Mouse (Mus musculus): Measurements from ENCODE around the gene Daam1. TPM values are rescaled to one million over a fixed set of nuclear protein-coding genes. Genes with fewer than 3 reads are reported as not detected.

Daam1 gene
- polyA plus RNA-seq (2016; fragmentation: Nextera tagmentation; extraction: Ambion mirVana), result 17.0 and 18.2 TPM in 2 replicates

DNA sequence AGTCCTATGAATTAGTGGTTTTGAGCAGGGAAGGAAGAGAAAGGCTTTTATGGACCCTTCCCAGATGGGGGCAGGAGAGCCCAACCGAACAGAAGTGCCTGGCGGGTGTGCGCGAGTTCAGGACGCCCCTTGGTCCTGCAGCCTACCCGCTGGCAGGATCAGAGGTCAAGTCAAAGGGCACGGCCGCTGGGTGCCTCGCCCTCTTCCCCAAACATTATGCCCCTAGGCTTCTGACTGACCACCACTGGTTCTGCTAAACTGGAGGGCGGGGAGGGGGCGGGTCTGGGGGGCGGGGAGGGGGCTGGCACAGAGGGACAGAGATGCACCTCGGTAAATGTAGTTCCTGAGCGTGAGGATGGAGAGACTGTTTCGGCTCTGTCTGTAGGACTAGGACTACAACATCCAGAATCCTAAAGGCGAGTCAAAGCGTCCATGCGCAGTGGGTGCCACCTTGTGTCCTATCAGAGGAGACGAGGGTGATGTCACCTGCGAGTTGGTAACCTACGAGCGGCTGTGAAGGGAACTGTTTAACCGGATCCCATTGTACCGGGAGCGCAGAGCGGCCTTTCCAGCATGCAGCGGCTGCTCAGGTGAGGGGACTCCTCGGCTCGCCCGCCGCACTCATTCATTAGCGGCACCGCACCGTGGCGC lies at the start of gene Daam1:
TSS of gene Daam1 (plus strand) at position 472 of the 651 bp plus-strand sequence.
- ATAC-seq (ENCODE audit: low FRiP score), result peak; percentile 100
- Histone ChIP-seq H3K4me2 (peak within 1 kb of the TSS; percentile 78), H3K27me3 (peaks cover 9% of the 10 kb centered on the region; the same call in 1 of the 2 replicates), H3K4me3 (replicated peaks) (peak within 1 kb of the TSS; percentile 83), H3K9ac (peak within 1 kb of the TSS; percentile 92), H3K4me1 (peaks cover 28% of the 10 kb centered on the region), H3K36me3 (replicated peaks) (no peaks in the 10 kb centered on the region), H3K9me3 (no peaks in the 10 kb centered on the region), H3K27ac (peak within 1 kb of the TSS; percentile 97)
- under 1% methylated on average over 35 of the region's 35 CpGs for WGBS

DNA sequence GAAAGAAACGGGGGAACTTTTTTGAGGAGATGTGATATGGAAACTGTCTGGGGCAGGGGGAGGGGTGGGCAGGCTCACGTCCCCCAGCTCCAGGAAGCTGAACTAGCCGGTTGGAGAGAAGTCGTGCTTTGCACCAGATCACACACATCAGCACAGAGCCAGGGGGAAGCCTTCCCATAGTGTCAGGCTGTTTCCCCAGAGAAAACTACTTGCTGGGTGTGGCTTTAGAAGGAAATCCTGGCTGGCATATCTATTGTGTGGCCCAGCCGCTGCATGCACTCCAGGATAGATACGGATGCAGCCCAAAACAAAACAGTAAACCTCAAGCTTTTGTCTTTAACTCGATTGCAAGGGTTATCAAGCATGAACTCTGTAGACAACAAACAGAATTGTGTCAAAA lies 49.7 kb upstream of the Daam1 start:
- ATAC-seq (ENCODE audit: low FRiP score), result no peak
- Histone ChIP-seq H3K36me3 (replicated peaks) (no peaks in the 10 kb centered on the region), H3K4me3 (replicated peaks) (no peak overlapping the region), H3K4me2 (no peak overlapping the region), H3K4me1 (peaks cover 7% of the 10 kb centered on the region; the same call in 1 of the 2 replicates), H3K9ac (no peak overlapping the region), H3K9me3 (no peaks in the 10 kb centered on the region), H3K27ac (no peak overlapping the region), H3K27me3 (no peaks in the 10 kb centered on the region)
- 67% methylated on average over 7 of the region's 7 CpGs for WGBS

DNA sequence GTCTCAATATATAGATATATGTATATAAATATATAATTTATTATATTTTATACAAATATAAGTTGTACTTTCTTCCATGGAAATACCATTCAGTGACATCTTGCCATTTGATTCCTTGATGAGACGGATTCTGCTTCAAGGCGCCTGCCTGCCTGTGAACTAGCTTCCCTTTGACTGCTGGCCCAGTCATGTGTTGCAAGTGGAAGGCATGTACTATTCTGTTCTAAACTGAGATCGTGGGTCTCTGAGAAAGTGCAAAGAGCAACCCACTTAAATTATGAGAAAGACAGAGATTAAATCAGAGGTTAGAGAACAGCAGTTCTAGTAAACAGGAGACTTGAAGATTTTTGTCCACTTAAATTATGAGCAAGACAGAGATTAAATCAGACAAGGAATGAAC lies 46.9 kb upstream of the Daam1 start:
- Histone ChIP-seq H3K27me3 (no peaks in the 10 kb centered on the region), H3K9me3 (no peaks in the 10 kb centered on the region), H3K4me3 (replicated peaks) (no peak overlapping the region), H3K4me1 (no peaks in the 10 kb centered on the region), H3K27ac (no peak overlapping the region), H3K4me2 (no peak overlapping the region), H3K9ac (no peak overlapping the region), H3K36me3 (replicated peaks) (no peaks in the 10 kb centered on the region)
- ATAC-seq (ENCODE audit: low FRiP score), result no peak
- 79% methylated on average over 3 of the region's 3 CpGs for WGBS

DNA sequence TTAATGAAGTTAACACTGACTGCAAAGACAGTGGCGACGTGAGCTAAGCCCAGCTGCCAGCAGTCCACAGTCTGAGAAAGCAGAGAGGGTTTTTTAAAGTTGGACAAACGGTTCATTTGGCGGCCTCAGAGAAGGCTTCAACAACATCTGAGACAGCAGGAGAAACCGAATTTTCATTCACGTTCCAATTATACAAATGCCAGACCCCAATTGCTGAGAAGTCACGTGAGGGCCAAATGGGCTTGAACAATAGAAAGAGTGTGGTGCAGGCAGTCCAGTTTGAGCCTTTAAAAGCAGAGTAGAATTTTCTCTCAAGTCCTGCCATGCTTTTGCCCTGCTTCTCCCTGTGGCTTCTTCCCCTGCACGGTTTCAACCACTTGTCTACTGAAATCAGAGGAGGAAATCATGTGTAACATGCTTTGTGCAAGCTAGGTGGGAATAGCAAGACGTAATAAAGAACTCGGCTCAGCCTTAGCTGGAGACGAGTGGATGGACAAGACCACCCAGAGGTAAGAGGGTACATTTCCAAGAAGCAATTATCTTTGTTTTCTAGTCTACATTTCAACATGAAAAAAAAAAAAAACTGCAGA lies 46.1 kb upstream of the Daam1 start:
- Histone ChIP-seq H3K4me1 (no peaks in the 10 kb centered on the region), H3K4me3 (replicated peaks) (no peak overlapping the region), H3K9ac (no peak overlapping the region), H3K27ac (no peak overlapping the region), H3K27me3 (no peaks in the 10 kb centered on the region), H3K36me3 (replicated peaks) (no peaks in the 10 kb centered on the region), H3K9me3 (no peaks in the 10 kb centered on the region), H3K4me2 (no peak overlapping the region)
- 40% methylated on average over 11 of the region's 11 CpGs for WGBS
- no peak for ATAC-seq (ENCODE audit: low FRiP score)

- Histone ChIP-seq H3K4me3 (replicated peaks) (no peak overlapping the region), H3K4me1 (no peaks in the 10 kb centered on the region), H3K36me3 (replicated peaks) (no peaks in the 10 kb centered on the region), H3K4me2 (no peak overlapping the region), H3K27ac (no peak overlapping the region), H3K9ac (no peak overlapping the region), H3K9me3 (no peaks in the 10 kb centered on the region), H3K27me3 (no peaks in the 10 kb centered on the region)
- ATAC-seq (ENCODE audit: low FRiP score), result no peak
Observed at GRCm38 (mm10) chr12:71786521-71786920, 44.4 kb upstream of the Daam1 start.

- no peaks in the 10 kb centered on the region for H3K27me3 ChIP-seq
- no peak overlapping the region for H3K4me3 ChIP-seq (replicated peaks)
- H3K27ac ChIP-seq, result no peak overlapping the region
- no peaks in the 10 kb centered on the region for H3K4me1 ChIP-seq
- H3K36me3 ChIP-seq (replicated peaks), result no peaks in the 10 kb centered on the region
- no peak overlapping the region for H3K9ac ChIP-seq
- H3K9me3 ChIP-seq, result no peaks in the 10 kb centered on the region
- WGBS, result 87% methylated on average over 4 of the region's 4 CpGs
- no peak overlapping the region for H3K4me2 ChIP-seq
- ATAC-seq (ENCODE audit: low FRiP score), result no peak
Observed at GRCm38 (mm10) chr12:71788791-71789190, 42.1 kb upstream of the Daam1 start.

GRCm38 (mm10) chr12:71790581-71790980 lies 40.3 kb upstream of the Daam1 start:
- H3K4me2 ChIP-seq, result no peak overlapping the region
- H3K9ac ChIP-seq, result no peak overlapping the region
- no peaks in the 10 kb centered on the region for H3K36me3 ChIP-seq (replicated peaks)
- ATAC-seq (ENCODE audit: low FRiP score), result no peak
- 94% methylated on average over 1 of the region's 1 CpGs for WGBS
- no peaks in the 10 kb centered on the region for H3K9me3 ChIP-seq
- H3K4me3 ChIP-seq (replicated peaks), result no peak overlapping the region
- H3K27me3 ChIP-seq, result peaks cover 3% of the 10 kb centered on the region; the same call in 1 of the 2 replicates
- no peaks in the 10 kb centered on the region for H3K4me1 ChIP-seq
- no peak overlapping the region for H3K27ac ChIP-seq

- Histone ChIP-seq H3K27ac (no peak overlapping the region), H3K4me2 (no peak overlapping the region), H3K36me3 (replicated peaks) (no peaks in the 10 kb centered on the region), H3K9ac (no peak overlapping the region), H3K4me1 (peaks cover 8% of the 10 kb centered on the region), H3K9me3 (no peaks in the 10 kb centered on the region), H3K4me3 (replicated peaks) (no peak overlapping the region), H3K27me3 (peaks cover 3% of the 10 kb centered on the region; the same call in 1 of the 2 replicates)
- WGBS, result 74% methylated on average over 2 of the region's 2 CpGs
- no peak for ATAC-seq (ENCODE audit: low FRiP score)
Observed at GRCm38 (mm10) chr12:71793114-71793513, 37.8 kb upstream of the Daam1 start.

- Histone ChIP-seq H3K9me3 (no peaks in the 10 kb centered on the region), H3K27ac (no peak overlapping the region), H3K4me2 (no peak overlapping the region), H3K36me3 (replicated peaks) (no peaks in the 10 kb centered on the region), H3K4me1 (peaks cover 8% of the 10 kb centered on the region), H3K4me3 (replicated peaks) (no peak overlapping the region), H3K27me3 (peaks cover 3% of the 10 kb centered on the region; the same call in 1 of the 2 replicates), H3K9ac (no peak overlapping the region)
- 73% methylated on average over 4 of the region's 4 CpGs for WGBS
- ATAC-seq (ENCODE audit: low FRiP score), result no peak
Observed at GRCm38 (mm10) chr12:71795626-71796025, 35.3 kb upstream of the Daam1 start.

DNA sequence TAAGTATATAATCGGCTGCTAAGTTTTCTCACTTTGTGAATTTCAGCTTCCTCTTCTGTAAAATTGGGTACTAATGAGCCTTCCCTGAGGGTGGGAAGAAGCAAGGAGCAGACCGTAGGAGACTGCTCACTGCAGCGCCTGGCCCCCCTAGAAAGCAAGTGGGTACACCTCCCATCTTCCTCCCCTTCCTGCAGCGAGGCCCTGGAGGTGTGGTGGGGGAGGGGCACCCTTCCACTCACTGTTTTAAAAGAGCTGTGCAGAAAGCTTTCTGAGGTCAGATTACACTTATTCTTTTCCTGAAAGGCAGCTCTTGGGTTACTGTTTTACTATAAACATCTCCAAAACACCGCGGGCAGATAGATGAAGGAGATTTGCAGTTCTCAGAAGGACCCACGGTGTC lies 34.4 kb upstream of the Daam1 start:
- Histone ChIP-seq H3K36me3 (replicated peaks) (no peaks in the 10 kb centered on the region), H3K9me3 (no peaks in the 10 kb centered on the region), H3K27ac (no peak overlapping the region), H3K4me1 (peaks cover 8% of the 10 kb centered on the region), H3K27me3 (peaks cover 3% of the 10 kb centered on the region; the same call in 1 of the 2 replicates), H3K4me2 (no peak overlapping the region), H3K4me3 (replicated peaks) (no peak overlapping the region), H3K9ac (no peak overlapping the region)
- ATAC-seq (ENCODE audit: low FRiP score), result no peak
- WGBS, result 8% methylated on average over 7 of the region's 7 CpGs

DNA sequence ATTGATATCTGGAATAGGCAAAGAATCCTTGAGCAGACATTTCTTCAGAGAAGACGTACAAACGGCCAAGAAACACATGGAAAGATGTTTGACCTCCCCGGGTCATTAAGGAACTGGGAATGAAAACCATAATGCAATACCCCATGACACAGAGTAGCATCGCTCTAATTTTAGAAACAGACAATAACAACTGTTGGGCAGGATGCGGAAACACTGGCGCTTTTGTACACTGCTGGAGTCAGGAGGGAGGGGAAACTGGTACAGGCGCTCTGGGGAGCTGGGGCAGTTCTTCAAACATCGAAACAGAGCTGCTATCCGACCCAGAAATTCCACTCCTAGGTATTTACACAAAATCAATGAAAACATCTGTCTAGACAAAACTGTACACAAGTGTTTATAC lies 23.6 kb upstream of the Daam1 start:
- no peak for ATAC-seq (ENCODE audit: low FRiP score)
- no peak overlapping the region for H3K4me3 ChIP-seq (replicated peaks)

GRCm38 (mm10) chr12:71808631-71809030 lies 22.2 kb upstream of the Daam1 start:
- no peaks in the 10 kb centered on the region for H3K4me1 ChIP-seq
- H3K4me3 ChIP-seq (replicated peaks), result no peak overlapping the region
- no peaks in the 10 kb centered on the region for H3K9me3 ChIP-seq
- no peak overlapping the region for H3K9ac ChIP-seq
- no peak overlapping the region for H3K4me2 ChIP-seq
- ATAC-seq (ENCODE audit: low FRiP score), result no peak
- WGBS, result 93% methylated on average over 9 of the region's 9 CpGs
- no peaks in the 10 kb centered on the region for H3K36me3 ChIP-seq (replicated peaks)
- no peaks in the 10 kb centered on the region for H3K27me3 ChIP-seq
- no peak overlapping the region for H3K27ac ChIP-seq

More for the DNA sequence above, 23.6 kb upstream of the Daam1 start:
- H3K27me3 ChIP-seq, result no peaks in the 10 kb centered on the region
- WGBS, result 88% methylated on average over 9 of the region's 9 CpGs
- H3K4me2 ChIP-seq, result no peak overlapping the region
- no peak overlapping the region for H3K27ac ChIP-seq
- H3K9me3 ChIP-seq, result no peaks in the 10 kb centered on the region
- no peaks in the 10 kb centered on the region for H3K36me3 ChIP-seq (replicated peaks)
- H3K4me1 ChIP-seq, result no peaks in the 10 kb centered on the region
- no peak overlapping the region for H3K9ac ChIP-seq

GRCm38 (mm10) chr12:71809550-71809949 lies 21.3 kb upstream of the Daam1 start:
- Histone ChIP-seq H3K27ac (no peak overlapping the region), H3K4me2 (no peak overlapping the region), H3K9me3 (no peaks in the 10 kb centered on the region), H3K9ac (no peak overlapping the region), H3K36me3 (replicated peaks) (no peaks in the 10 kb centered on the region), H3K4me3 (replicated peaks) (no peak overlapping the region), H3K4me1 (no peaks in the 10 kb centered on the region), H3K27me3 (no peaks in the 10 kb centered on the region)
- WGBS, result 91% methylated on average over 3 of the region's 3 CpGs
- ATAC-seq (ENCODE audit: low FRiP score), result no peak
